Comparison of ENCODE assay signal across 11 mouse cellular contexts in the genomic region with DNA sequence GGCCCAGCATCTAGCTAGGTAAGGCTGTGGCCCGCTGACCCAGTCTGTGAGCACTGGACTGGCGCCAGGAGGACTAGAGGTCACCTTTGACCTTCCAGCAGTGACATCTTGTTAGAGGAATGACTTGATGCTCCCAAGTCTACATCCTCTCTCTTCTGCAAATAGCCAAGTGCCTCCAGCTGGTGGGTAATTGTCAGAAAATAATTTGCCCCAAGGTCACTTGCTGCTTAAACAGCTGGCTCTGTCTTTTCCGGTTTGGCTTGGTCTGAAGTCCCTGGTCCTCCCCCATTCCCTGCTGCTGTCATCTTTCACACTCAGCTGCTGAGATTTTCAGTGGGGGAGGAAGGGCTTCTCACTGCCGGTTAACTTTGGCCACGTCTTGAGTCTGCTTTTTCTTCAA. TPM values are rescaled to one million over a fixed set of nuclear protein-coding genes. Genes with fewer than 3 reads are reported as not detected.
DNase-seq lines count a peak whose midpoint lies in the region; ATAC-seq and TF ChIP-seq lines count a peak whose summit lies in the region.
"Had no signal": no experiment of that assay in that cellular context is flagged by ENCODE, and none has a peak within 500 bp of the region (broad histone marks: within the 10 kb centered on the region; RNA-seq: fewer than 3 reads in every experiment).

No protein-coding gene starts in this region.

- no peak overlapping the region; the same call in 1 of the 2 replicates for H3K27ac ChIP-seq in embryonic facial prominence, embryonic 11.5 days (replicated peaks; ENCODE audit: low read depth, low read length)
- H3K27ac ChIP-seq in intestine, embryonic 16.5 days (ENCODE audit: low read length): no peak overlapping the region
- H3K27ac ChIP-seq in cerebellum, adult 2 months (ENCODE audit: insufficient read depth, low read length): no peak overlapping the region
- H3K27ac ChIP-seq: heart, adult 2 months; liver, embryonic 15.5 days had no signal

- WGBS in embryonic facial prominence, embryonic 11.5 days: 30% methylated on average over 5 of the region's 5 CpGs
- 31% methylated on average over 5 of the region's 5 CpGs for WGBS in intestine, embryonic 16.5 days
- 32% methylated on average over 5 of the region's 5 CpGs for WGBS in cerebellum, adult 2 months

- no peak overlapping the region for H3K9ac ChIP-seq in embryonic facial prominence, embryonic 11.5 days (replicated peaks; ENCODE audit: low read length)
- no peak overlapping the region for H3K9ac ChIP-seq in intestine, embryonic 16.5 days (ENCODE audit: low read depth, low read length)
- H3K9ac ChIP-seq: liver, embryonic 15.5 days had no signal

- H3K4me3 ChIP-seq in embryonic facial prominence, embryonic 11.5 days (ENCODE audit: low read depth, low read length): no peak overlapping the region
- no peak overlapping the region for H3K4me3 ChIP-seq in intestine, embryonic 16.5 days (ENCODE audit: low read length)
- no peak overlapping the region for H3K4me3 ChIP-seq in cerebellum, adult 2 months (replicated peaks; ENCODE audit: insufficient read depth, low read depth, low read length)
- H3K4me3 ChIP-seq: heart, adult 2 months; liver, embryonic 15.5 days had no signal

- H3K4me2 ChIP-seq in embryonic facial prominence, embryonic 11.5 days (ENCODE audit: low read depth, low read length): no peak overlapping the region
- H3K4me2 ChIP-seq in intestine, embryonic 16.5 days (ENCODE audit: low read depth, low read length): no peak overlapping the region
- H3K4me2 ChIP-seq: liver, embryonic 15.5 days had no signal

- peaks cover 6% of the 10 kb centered on the region; the same call in 1 of the 2 replicates for H3K4me1 ChIP-seq in embryonic facial prominence, embryonic 11.5 days (ENCODE audit: control insufficient read depth, insufficient read depth, low read length)
- peaks cover 10% of the 10 kb centered on the region; the same call in 1 of the 2 replicates for H3K4me1 ChIP-seq in intestine, embryonic 16.5 days (ENCODE audit: control insufficient read depth, insufficient read depth, low read length)
- no peaks in the 10 kb centered on the region for H3K4me1 ChIP-seq in cerebellum, adult 2 months (ENCODE audit: control insufficient read depth, insufficient read depth, low read length)
- H3K4me1 ChIP-seq: liver, embryonic 15.5 days had no signal

- no peak for ATAC-seq in embryonic facial prominence, embryonic 11.5 days (replicated peaks; ENCODE audit: insufficient number of reproducible peaks, low FRiP score, low TSS enrichment, low read depth)
- ATAC-seq in intestine, embryonic 16.5 days: peak; percentile 51
- ATAC-seq: Patski had no signal

- peak; percentile 34 for DNase-seq in adrenal gland, postnatal 14 days
- no peak for DNase-seq in adrenal gland, adult 8-10 months
- DNase-seq in embryonic facial prominence, embryonic 11.5 days (ENCODE audit: low spot score): peak; percentile 67
- DNase-seq in lung, postnatal 14 days: peak; percentile 53
- no peak for DNase-seq in thymus, postnatal 14 days
- no peak for DNase-seq in adrenal gland, adult 2 months
- DNase-seq in cerebellum, adult 2 months: no peak

- no peak for TF ChIP-seq POLR2A in cerebellum, adult 2 months (IDR thresholded peaks at IDR 0.05; ENCODE audit: borderline replicate concordance, insufficient read depth, low read length)

- no peaks in the 10 kb centered on the region for H3K9me3 ChIP-seq in embryonic facial prominence, embryonic 11.5 days (replicated peaks; ENCODE audit: control insufficient read depth, low read length)
- H3K9me3 ChIP-seq in intestine, embryonic 16.5 days (ENCODE audit: control insufficient read depth, low read length): no peaks in the 10 kb centered on the region
- H3K9me3 ChIP-seq: liver, embryonic 15.5 days had no signal

- H3K36me3 ChIP-seq in embryonic facial prominence, embryonic 11.5 days (replicated peaks; ENCODE audit: control insufficient read depth, insufficient read depth, low read depth, low read length): no peaks in the 10 kb centered on the region; the same call in 1 of the 2 replicates
- no peaks in the 10 kb centered on the region for H3K36me3 ChIP-seq in intestine, embryonic 16.5 days (ENCODE audit: control insufficient read depth, insufficient read depth, low read length)
- H3K36me3 ChIP-seq: liver, embryonic 15.5 days had no signal

- H3K27me3 ChIP-seq in embryonic facial prominence, embryonic 11.5 days (ENCODE audit: control insufficient read depth, insufficient read depth, low read length): no peaks in the 10 kb centered on the region
- H3K27me3 ChIP-seq in intestine, embryonic 16.5 days (replicated peaks; ENCODE audit: control insufficient read depth, insufficient read depth, low read length): no peaks in the 10 kb centered on the region
- no peaks in the 10 kb centered on the region for H3K27me3 ChIP-seq in cerebellum, adult 2 months (ENCODE audit: control insufficient read depth, insufficient read depth, low read length)
- H3K27me3 ChIP-seq: liver, embryonic 15.5 days had no signal

- no peak for TF ChIP-seq CTCF in cerebellum, adult 2 months (IDR thresholded peaks at IDR 0.05; ENCODE audit: borderline replicate concordance, insufficient read depth, low read depth, low read length)

RNA-seq across cellular contexts. Expression of a gene that starts 45.3 kb away (rescaled TPM):
- 4.5 and 5.2 TPM in 2 replicates for total RNA-seq in adrenal gland, postnatal 14 days (2021)
- 10 to 100 TPM in 2 of 4 experiments, 1 to 10 TPM in 2; 7.3 to 21.2 (median 12.3) TPM for total RNA-seq in adrenal gland, adult 8-10 months (2022)
- polyA plus RNA-seq in embryonic facial prominence, embryonic 11.5 days (2014; fragmentation: Nextera tagmentation; extraction: Ambion mirVana): 14.3 TPM in 2 replicates
- 2.5 and 3.5 TPM in 2 replicates for polyA plus RNA-seq in intestine, embryonic 16.5 days (2015; fragmentation: Nextera tagmentation; extraction: Ambion mirVana)
- 10 to 100 TPM in 1 of 2 experiments, 1 to 10 TPM in 1; 4.4 to 20.1 TPM for total RNA-seq in adrenal gland, adult 2 months (2021)
- polyA plus RNA-seq in adrenal gland, adult 2 months (2012; rRNA removed): 12.5 and 13.2 TPM in 2 replicates
- polyA plus RNA-seq in cerebellum, adult 2 months (2012; rRNA removed): 8.3 and 9.5 TPM in 2 replicates
- polyA plus RNA-seq: Patski had no signal

Comparison
In these comparisons a context has a peak if more than half of its experiments do, and no peak if none do; other contexts are left out.
1. DNase-seq: peak in adrenal gland, postnatal 14 days (single experiment), embryonic facial prominence, embryonic 11.5 days (single experiment) and lung, postnatal 14 days (single experiment); none in adrenal gland, adult 8-10 months (single experiment), thymus, postnatal 14 days (single experiment), adrenal gland, adult 2 months (single experiment) and cerebellum, adult 2 months (0 of 2).